Mouse (Mus musculus) midbrain, embryonic 11.5 days (tissue): ENCODE data around the gene Usp8. TPM values are rescaled to one million over a fixed set of nuclear protein-coding genes. Genes with fewer than 3 reads are reported as not detected.
A peak's percentile ranks its signal among the peaks of the same experiment; 100 is the strongest.

Source experiments
- ATAC-seq: fragments of 200-750 bp; cut with Nextera tagmentation; 2 replicates; pipeline ENCODE4 v1.8.0; 2017; ENCODE audit warnings: moderate TSS enrichment, moderate library complexity; ENCODE audit not compliant: low FRiP score
- DNase-seq: peaks from one replicate; pipeline ENCODE4 v3.0.0; 2015; ENCODE audit warnings: low spot score; ENCODE audit errors: missing footprints
- H3K27ac ChIP-seq: fragments of 300-500 bp; sonication (generic); 2 replicates; pipeline ENCODE4 v1.5.1; 2014; ENCODE audit warnings: low read depth, low read length
- H3K27me3 ChIP-seq: fragments of 300-500 bp; sonication (generic); 2 replicates; pipeline ENCODE4 v1.6.1; 2014; ENCODE audit warnings: mild to moderate bottlenecking, low read length, moderate library complexity, mixed read lengths; ENCODE audit not compliant: control insufficient read depth, insufficient read depth
- H3K36me3 ChIP-seq: fragments of 300-500 bp; sonication (generic); 2 replicates; pipeline ENCODE4 v1.6.1; 2014; ENCODE audit warnings: mild to moderate bottlenecking, low read length, moderate library complexity, mixed read lengths; ENCODE audit not compliant: control insufficient read depth, insufficient read depth
- H3K4me1 ChIP-seq: fragments of 300-500 bp; sonication (generic); 2 replicates; pipeline ENCODE4 v1.6.1; 2014; ENCODE audit warnings: low read length; ENCODE audit not compliant: control insufficient read depth, insufficient read depth
- H3K4me2 ChIP-seq: fragments of 300-500 bp; sonication (generic); 2 replicates; pipeline ENCODE4 v1.6.1; 2014; ENCODE audit warnings: mild to moderate bottlenecking, moderate library complexity
- H3K4me3 ChIP-seq: fragments of 300-500 bp; sonication (generic); 2 replicates; pipeline ENCODE4 v1.5.1; 2014; ENCODE audit warnings: low read depth, low read length
- H3K9ac ChIP-seq: fragments of 300-500 bp; sonication (generic); 2 replicates; pipeline ENCODE4 v1.6.1; 2014; ENCODE audit warnings: low read length
- H3K9me3 ChIP-seq: fragments of 300-500 bp; sonication (generic); 2 replicates; pipeline ENCODE4 v1.6.1; 2016; ENCODE audit warnings: low read length; ENCODE audit not compliant: control insufficient read depth
- WGBS: fragments of 180-500 bp; shearing (Covaris S2); extraction: QIAGEN DNeasy Blood & Tissue Kit; methylation state at CpG from one replicate; pipeline ENCODE4 v1.1.7; 2014; 5-methylcytosine and 5-hydroxymethylcytosine counted together
- polyA plus RNA-seq: library from polyadenylated mRNA; unstranded; fragments of >200 nt; fragmentation: Nextera tagmentation; extraction: Ambion mirVana; gene quantifications from 2 replicates; pipeline ENCODE4 v1.2.1, GENCODE M21; 2014

Usp8 gene
- polyA plus RNA-seq, 1 experiment from 2014 or later, result 47.7 TPM

DNA sequence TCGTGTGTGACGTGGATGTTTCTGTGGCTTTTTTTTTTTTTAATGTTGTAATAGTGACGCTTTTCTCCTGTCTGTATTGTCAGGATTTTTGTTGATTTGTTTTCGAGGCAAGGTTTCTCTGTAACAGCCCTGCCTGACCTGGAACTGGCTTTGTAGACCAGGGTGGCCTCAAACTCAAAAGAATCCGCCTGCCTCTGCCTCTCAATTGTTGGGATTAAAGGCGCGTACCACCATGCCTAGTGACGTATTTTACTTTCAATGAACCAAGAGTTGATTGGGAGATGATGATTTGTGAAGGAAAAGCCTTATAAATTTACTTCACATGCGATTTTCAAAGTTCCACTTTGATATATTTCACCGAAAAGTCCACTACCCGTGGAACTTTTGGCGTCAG, 31.0 kb upstream of the Usp8 start, which contains the start of gene Gabpb1:
Gene Gabpb1, minus strand, starts transcription at position 216 of the 394 bp plus-strand sequence.
- Histone ChIP-seq H3K4me1 (peaks cover 13% of the 10 kb centered on the region), H3K4me3 (peak within 1 kb of the TSS; percentile 96), H3K4me2 (peak within 1 kb of the TSS; percentile 65), H3K36me3 (0 out of 2 replicates have a peak, but pooled peaks cover 3% of the 10 kb centered on the region), H3K9me3 (no peaks in the 10 kb centered on the region; the same call in 1 of the 2 replicates), H3K27ac (peak within 1 kb of the TSS; percentile 100), H3K27me3 (no peaks in the 10 kb centered on the region), H3K9ac (peak within 1 kb of the TSS; percentile 99)
- ATAC-seq (no peak), DNase-seq (no peak)
- WGBS, result 27% methylated on average over 12 of the region's 12 CpGs

DNA sequence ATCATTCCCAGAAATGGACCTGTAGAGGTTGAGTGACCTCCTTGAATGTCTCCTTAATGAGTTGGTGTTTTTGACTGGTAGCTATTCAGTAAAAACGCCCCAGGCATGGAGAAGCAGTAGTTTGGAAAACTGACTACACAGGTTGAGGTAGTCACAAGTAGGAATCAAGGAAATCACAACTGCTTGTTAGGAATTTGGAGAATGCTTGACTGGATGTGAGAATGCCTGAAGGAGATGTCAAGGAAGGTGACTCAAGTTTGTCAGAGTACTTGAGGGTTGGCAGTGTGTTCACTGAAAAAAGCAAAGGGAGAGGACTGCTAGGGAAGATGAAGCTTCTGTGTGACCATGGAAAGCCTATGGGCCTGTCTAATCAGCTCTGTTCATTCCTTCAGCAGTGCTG, 29.8 kb upstream of the Usp8 start:
- DNase-seq (no peak), ATAC-seq (no peak)
- Histone ChIP-seq H3K9ac (no peak overlapping the region), H3K4me1 (peaks cover 10% of the 10 kb centered on the region), H3K36me3 (0 out of 2 replicates have a peak, but pooled peaks cover 5% of the 10 kb centered on the region), H3K27ac (no peak overlapping the region), H3K27me3 (no peaks in the 10 kb centered on the region), H3K4me3 (no peak overlapping the region), H3K9me3 (no peaks in the 10 kb centered on the region; the same call in 1 of the 2 replicates), H3K4me2 (no peak overlapping the region)
- WGBS, result 92% methylated on average over 1 of the region's 1 CpGs

DNA sequence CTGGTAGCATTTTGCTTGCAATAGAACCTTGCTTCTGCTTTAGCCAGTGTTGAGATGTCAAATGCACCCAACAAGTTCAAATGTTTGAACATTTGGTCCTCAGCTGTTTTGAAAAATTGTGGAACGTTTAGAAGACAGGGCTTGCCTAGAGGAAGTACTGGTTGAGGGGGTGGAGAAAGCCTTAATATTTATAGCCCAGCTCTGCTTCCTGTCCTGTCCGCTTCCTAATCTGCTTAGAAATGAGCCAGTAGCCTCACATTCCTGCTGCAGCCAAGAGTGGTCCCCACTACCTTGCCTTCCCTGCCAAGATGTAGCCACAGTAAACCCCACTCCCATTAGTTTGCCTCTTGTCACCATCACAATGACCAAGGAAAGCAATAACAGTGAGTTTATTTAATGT, 24.8 kb upstream of the Usp8 start:
- Histone ChIP-seq H3K36me3 (0 out of 2 replicates have a peak, but pooled peaks cover 5% of the 10 kb centered on the region), H3K9ac (no peak overlapping the region)
- no peak for ATAC-seq

DNA sequence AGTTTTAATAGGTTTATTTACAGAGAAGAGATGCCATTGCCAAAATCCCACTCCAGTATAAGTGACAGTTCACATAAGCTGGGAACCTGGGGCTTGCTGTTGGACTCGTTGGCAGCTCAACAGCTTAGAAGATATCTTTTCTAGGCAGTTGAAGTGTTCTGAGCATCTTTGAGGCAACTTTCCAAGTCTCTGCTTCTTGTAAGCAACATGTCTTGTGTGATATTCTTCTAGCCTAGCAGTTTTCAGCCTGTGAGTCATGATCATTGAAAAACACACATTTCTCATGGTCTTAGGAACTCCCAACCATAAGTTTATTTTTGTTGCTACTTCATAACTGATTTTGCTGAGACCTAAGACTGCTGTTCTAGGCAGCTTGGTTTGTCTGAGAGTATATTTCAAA, 24.2 kb upstream of the Usp8 start:
- no peaks in the 10 kb centered on the region; the same call in 1 of the 2 replicates for H3K9me3 ChIP-seq
- H3K4me3 ChIP-seq, result no peak overlapping the region
- no peaks in the 10 kb centered on the region for H3K27me3 ChIP-seq
- ATAC-seq, result no peak
- DNase-seq, result no peak
- whole genome bisulfite sequencing, result 90% methylated on average over 1 of the region's 1 CpGs
- H3K9ac ChIP-seq, result no peak overlapping the region
- H3K4me1 ChIP-seq, result no peaks in the 10 kb centered on the region
- H3K4me2 ChIP-seq, result no peak overlapping the region
- 0 out of 2 replicates have a peak, but pooled peaks cover 5% of the 10 kb centered on the region for H3K36me3 ChIP-seq
- no peak overlapping the region for H3K27ac ChIP-seq

More for the DNA sequence above, 24.8 kb upstream of the Usp8 start:
- Histone ChIP-seq H3K4me2 (no peak overlapping the region), H3K27me3 (no peaks in the 10 kb centered on the region), H3K27ac (no peak overlapping the region), H3K4me1 (no peaks in the 10 kb centered on the region), H3K4me3 (no peak overlapping the region), H3K9me3 (no peaks in the 10 kb centered on the region; the same call in 1 of the 2 replicates)
- 94% methylated on average over 2 of the region's 2 CpGs for WGBS
- DNase-seq, result no peak

DNA sequence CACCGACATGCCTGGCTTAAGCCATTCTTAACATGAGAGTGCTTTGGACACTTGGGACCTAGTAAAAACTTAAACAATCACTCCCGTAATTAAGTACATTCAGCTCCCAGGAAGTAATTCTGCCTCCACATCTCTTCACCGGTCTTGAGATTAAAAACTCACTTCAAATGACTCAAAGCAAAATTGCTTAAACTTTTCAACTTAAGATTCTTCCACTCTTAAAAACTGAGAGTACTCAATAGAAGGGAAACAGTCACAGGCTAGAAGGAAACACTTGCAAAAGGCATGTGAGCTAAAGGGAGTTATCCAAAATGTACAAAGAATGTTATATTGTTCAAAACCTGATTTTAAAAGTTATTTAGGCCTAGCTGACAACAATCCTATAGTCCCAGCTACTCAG, 15.8 kb upstream of the Usp8 start:
- H3K4me2 ChIP-seq, result no peak overlapping the region
- 79% methylated on average over 3 of the region's 3 CpGs for WGBS

DNA sequence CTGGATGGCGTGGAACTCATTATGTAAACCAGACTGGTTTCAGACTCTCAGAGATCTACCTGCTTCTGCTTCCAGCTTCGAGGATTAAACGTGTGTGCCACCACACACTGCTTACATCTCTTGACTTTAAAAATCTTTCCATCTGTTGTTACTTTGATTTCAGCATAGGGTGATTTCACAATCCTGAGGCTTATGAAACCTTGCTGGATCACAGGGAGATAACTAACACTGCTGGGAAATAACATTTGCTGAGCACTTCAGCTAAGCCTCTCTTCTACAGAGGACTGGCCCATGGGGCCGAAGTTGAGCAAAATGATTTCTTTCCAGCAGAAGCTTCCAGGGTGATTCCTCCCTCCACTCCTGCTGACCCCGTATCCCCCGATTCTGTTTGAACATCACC, 11.8 kb upstream of the Usp8 start:
- no peaks in the 10 kb centered on the region for H3K4me1 ChIP-seq
- H3K9ac ChIP-seq, result no peak overlapping the region
- 83% methylated on average over 6 of the region's 6 CpGs for WGBS
- no peaks in the 10 kb centered on the region for H3K36me3 ChIP-seq
- DNase-seq (peak; percentile 44), ATAC-seq (no peak)
- no peaks in the 10 kb centered on the region for H3K9me3 ChIP-seq
- H3K4me3 ChIP-seq, result no peak overlapping the region
- H3K27me3 ChIP-seq, result no peaks in the 10 kb centered on the region
- no peak overlapping the region for H3K27ac ChIP-seq
- H3K4me2 ChIP-seq, result no peak overlapping the region

More for the DNA sequence above, 15.8 kb upstream of the Usp8 start:
- H3K27me3 ChIP-seq, result no peaks in the 10 kb centered on the region
- H3K36me3 ChIP-seq, result no peaks in the 10 kb centered on the region
- H3K9me3 ChIP-seq, result no peaks in the 10 kb centered on the region
- H3K27ac ChIP-seq, result no peak overlapping the region
- no peaks in the 10 kb centered on the region for H3K4me1 ChIP-seq
- ATAC-seq, result no peak
- DNase-seq, result peak; percentile 39
- no peak overlapping the region for H3K9ac ChIP-seq
- H3K4me3 ChIP-seq, result no peak overlapping the region

DNA sequence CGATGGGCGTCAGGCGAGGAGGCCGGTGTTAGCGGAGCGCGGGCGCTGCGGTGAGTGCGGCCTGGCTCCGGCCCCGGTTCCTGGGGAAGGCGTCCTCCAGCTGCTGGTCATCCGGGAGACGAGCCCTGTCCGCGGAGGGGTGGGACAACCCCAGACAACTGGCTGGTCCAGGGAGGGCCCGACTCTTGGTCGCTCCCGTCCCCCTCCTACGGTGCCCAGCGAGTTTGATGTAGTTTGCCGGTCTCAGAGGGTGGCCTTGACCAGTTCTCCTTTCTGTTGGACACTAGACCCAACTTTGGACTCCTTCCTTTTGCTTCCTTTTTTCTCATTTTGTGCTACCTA, 281 bp downstream of the Usp8 start:
- peaks cover 5% of the 10 kb centered on the region; the same call in 1 of the 2 replicates for H3K27me3 ChIP-seq
- no peak overlapping the region; the same call in 1 of the 2 replicates for H3K27ac ChIP-seq
- peak overlapping the region; percentile 74 for H3K4me3 ChIP-seq
- ATAC-seq (peak; percentile 90), DNase-seq (no peak)
- H3K9me3 ChIP-seq, result no peaks in the 10 kb centered on the region
- 0% methylated on average over 23 of the region's 23 CpGs for WGBS
- H3K9ac ChIP-seq, result peak overlapping the region; percentile 89
- H3K36me3 ChIP-seq, result no peaks in the 10 kb centered on the region
- peak overlapping the region; percentile 68 for H3K4me2 ChIP-seq
- 0 out of 2 replicates have a peak, but pooled peaks cover 2% of the 10 kb centered on the region for H3K4me1 ChIP-seq

DNA sequence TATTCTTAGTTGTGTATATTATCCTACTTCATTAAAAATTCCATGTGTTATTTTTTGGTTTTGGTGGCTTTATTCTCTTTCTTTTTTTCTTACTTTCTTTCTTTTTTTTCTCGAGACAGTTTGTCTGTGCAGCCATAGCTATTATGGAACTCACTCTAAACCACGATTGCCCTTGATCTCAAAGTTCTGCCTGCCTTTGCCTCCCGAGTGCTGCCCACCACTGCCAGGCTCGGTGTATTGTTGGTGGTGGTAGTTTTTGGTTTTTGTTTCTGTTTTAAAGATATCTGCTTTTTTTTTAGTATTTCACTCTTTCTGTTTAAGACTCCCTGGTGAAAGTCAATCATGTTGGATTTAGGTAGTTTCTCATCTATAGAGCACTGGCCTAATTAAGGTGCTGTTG, 1.2 kb downstream of the Usp8 start:
- DNase-seq, result no peak
- Histone ChIP-seq H3K4me1 (0 out of 2 replicates have a peak, but pooled peaks cover 2% of the 10 kb centered on the region), H3K9ac (no peak overlapping the region), H3K27ac (no peak overlapping the region), H3K4me3 (peak overlapping the region; percentile 74; the same call in 1 of the 2 replicates), H3K27me3 (peaks cover 5% of the 10 kb centered on the region; the same call in 1 of the 2 replicates), H3K36me3 (no peaks in the 10 kb centered on the region), H3K9me3 (no peaks in the 10 kb centered on the region), H3K4me2 (peak overlapping the region; percentile 68)
- ATAC-seq, result no peak
- WGBS, result 85% methylated on average over 4 of the region's 4 CpGs

DNA sequence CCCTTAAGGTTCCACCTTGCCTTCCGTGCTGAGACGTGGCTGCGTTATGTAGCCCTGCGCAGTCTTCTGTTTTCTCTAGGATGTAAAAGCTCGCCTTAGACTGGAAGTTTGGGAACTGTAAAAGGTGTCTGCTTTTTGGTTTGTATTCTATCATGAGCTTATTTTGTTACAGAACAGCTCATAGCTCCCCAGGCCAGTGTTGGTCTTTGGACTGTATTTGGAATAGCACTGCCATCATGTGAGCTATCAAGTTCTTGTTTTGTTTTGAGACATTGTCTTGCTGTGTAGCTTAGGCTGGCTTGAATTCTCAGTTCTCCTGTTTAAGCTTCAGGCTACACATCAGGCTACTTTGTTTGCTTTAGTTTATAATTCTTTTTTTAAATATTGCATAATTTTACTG, 5.4 kb downstream of the Usp8 start:
- no peaks in the 10 kb centered on the region for H3K27me3 ChIP-seq
- no peak overlapping the region for H3K4me3 ChIP-seq
- H3K27ac ChIP-seq, result no peak overlapping the region
- DNase-seq (no peak), ATAC-seq (no peak)
- no peak overlapping the region for H3K9ac ChIP-seq
- 96% methylated on average over 5 of the region's 5 CpGs for WGBS
- H3K9me3 ChIP-seq, result no peaks in the 10 kb centered on the region
- no peaks in the 10 kb centered on the region for H3K36me3 ChIP-seq
- H3K4me1 ChIP-seq, result 0 out of 2 replicates have a peak, but pooled peaks cover 2% of the 10 kb centered on the region
- H3K4me2 ChIP-seq, result no peak overlapping the region
